Mouse (Mus musculus) erythroblast, embryonic 14.5 days (primary cell): Measurements from ENCODE around the gene Tspyl3. TPM values are rescaled to one million over a fixed set of nuclear protein-coding genes. Genes with fewer than 3 reads are reported as not detected.

Experiments used
- H3K27me3 ChIP-seq: 2 replicates; pipeline ENCODE4 v1.6.1; 2012; ENCODE audit warnings: inconsistent platforms; ENCODE audit not compliant: control insufficient read depth
- H3K36me3 ChIP-seq: 2 replicates; pipeline ENCODE4 v1.6.1; 2012; ENCODE audit warnings: mild to moderate bottlenecking, inconsistent platforms; ENCODE audit not compliant: control insufficient read depth
- H3K4me1 ChIP-seq: 2 replicates; pipeline ENCODE4 v1.6.1; 2012; ENCODE audit warnings: inconsistent platforms; ENCODE audit not compliant: control insufficient read depth
- H3K4me3 ChIP-seq: replicated peaks from 2 replicates; pipeline ENCODE3; 2012; ENCODE audit warnings: moderate library complexity, mild to moderate bottlenecking, inconsistent platforms
- H3K9me3 ChIP-seq: 2 replicates; pipeline ENCODE4 v1.6.1; 2012; ENCODE audit warnings: low read length, inconsistent platforms, mixed read lengths; ENCODE audit not compliant: control insufficient read depth
- GATA1 ChIP-seq: IDR thresholded peaks from 2 replicates; pipeline ENCODE4 v1.6.1; 2012; ENCODE audit warnings: low read length, inconsistent platforms, mixed read lengths
- TAL1 ChIP-seq: IDR thresholded peaks from 3 replicates; pipeline ENCODE4 v1.6.1; 2012; ENCODE audit warnings: low read length, inconsistent platforms, mixed read lengths
- polyA plus RNA-seq: library from polyadenylated mRNA; stranded (reverse); fragments of >175 nt; gene quantifications from 2 replicates; pipeline ENCODE4 v1.2.3, GENCODE M21; 2012

The Tspyl3 gene
- polyA plus RNA-seq, 1 experiment = 0.16 TPM

GRCm38 (mm10) chr2:153228523-153228922 lies 3.3 kb upstream of the Tspyl3 start:
- Histone ChIP-seq H3K4me3 (peak overlapping the region; percentile 29), H3K4me1 (peaks cover 88% of the 10 kb centered on the region), H3K9me3 (no peaks in the 10 kb centered on the region), H3K27me3 (no peaks in the 10 kb centered on the region), H3K36me3 (peaks cover 92% of the 10 kb centered on the region)
- TF ChIP-seq GATA1 (no peak), TAL1 (no peak)

GRCm38 (mm10) chr2:153227959-153228358 lies 2.7 kb upstream of the Tspyl3 start:
- Histone ChIP-seq H3K4me1 (peaks cover 93% of the 10 kb centered on the region), H3K4me3 (peak overlapping the region; percentile 29), H3K36me3 (peaks cover 89% of the 10 kb centered on the region), H3K9me3 (no peaks in the 10 kb centered on the region), H3K27me3 (no peaks in the 10 kb centered on the region)
- TF ChIP-seq TAL1 = peak; percentile 68
- TF ChIP-seq GATA1 = peak; percentile 64

- TF ChIP-seq GATA1 (no peak), TAL1 (no peak)
- Histone ChIP-seq H3K4me1 (peaks cover 98% of the 10 kb centered on the region), H3K9me3 (no peaks in the 10 kb centered on the region)
Measured at GRCm38 (mm10) chr2:153225595-153225953, 333 bp upstream of the Tspyl3 start.

DNA sequence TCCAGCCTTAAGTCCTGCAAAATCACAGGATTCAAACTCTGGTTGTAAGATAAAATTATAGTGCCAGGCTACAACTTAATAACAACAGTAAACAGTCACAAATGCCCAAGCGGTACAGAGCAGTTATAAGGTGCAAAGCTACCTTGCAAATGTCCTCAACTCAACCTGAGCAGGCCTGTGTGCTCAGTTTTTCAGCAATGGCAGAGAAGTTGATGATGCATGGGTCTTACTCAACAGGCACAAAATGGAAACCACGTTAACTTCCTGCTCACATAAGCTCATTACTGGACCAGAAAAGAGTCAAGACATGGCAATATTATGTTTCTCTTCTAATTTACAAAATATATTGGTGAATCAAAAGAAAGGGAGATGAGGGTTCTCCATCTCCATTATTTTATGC lies 2.7 kb downstream of the Tspyl3 start:
- no peaks in the 10 kb centered on the region for H3K9me3 ChIP-seq
- TF ChIP-seq GATA1 = no peak
- TF ChIP-seq TAL1 = no peak
- peaks cover 51% of the 10 kb centered on the region for H3K36me3 ChIP-seq
- H3K4me1 ChIP-seq = peaks cover 93% of the 10 kb centered on the region
- H3K27me3 ChIP-seq = no peaks in the 10 kb centered on the region
- H3K4me3 ChIP-seq = no peak overlapping the region

More at GRCm38 (mm10) chr2:153225595-153225953, 333 bp upstream of the Tspyl3 start:
- Histone ChIP-seq H3K36me3 (peaks cover 72% of the 10 kb centered on the region), H3K27me3 (no peaks in the 10 kb centered on the region), H3K4me3 (peak overlapping the region; percentile 63)

GRCm38 (mm10) chr2:153222130-153222529 lies 3.1 kb downstream of the Tspyl3 start:
- H3K27me3 ChIP-seq = no peaks in the 10 kb centered on the region
- peak overlapping the region; percentile 52 for H3K4me3 ChIP-seq
- peaks cover 88% of the 10 kb centered on the region for H3K4me1 ChIP-seq
- no peaks in the 10 kb centered on the region for H3K9me3 ChIP-seq
- peaks cover 46% of the 10 kb centered on the region for H3K36me3 ChIP-seq
- TF ChIP-seq GATA1 (no peak), TAL1 (no peak)

DNA sequence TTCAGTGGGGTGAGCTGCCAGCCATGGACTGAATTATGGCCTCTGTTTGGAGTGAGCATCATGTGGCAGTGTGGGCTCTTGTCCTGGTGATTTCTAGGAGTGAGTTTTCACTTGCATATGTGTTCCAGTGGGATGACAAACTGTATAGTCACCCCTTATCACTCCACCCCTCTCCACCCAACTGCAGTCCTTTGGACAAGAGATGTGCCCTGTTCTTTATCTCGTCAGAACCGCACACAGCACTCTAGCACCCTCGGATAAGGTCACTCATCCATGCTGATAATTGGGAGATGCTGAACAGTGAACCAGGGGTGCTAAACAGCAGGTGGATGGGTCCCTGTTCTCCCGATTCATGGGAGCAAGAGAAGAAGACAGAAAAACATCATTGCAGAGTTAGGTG lies 3.6 kb downstream of the Tspyl3 start:
- Histone ChIP-seq H3K4me1 (peaks cover 83% of the 10 kb centered on the region), H3K27me3 (no peaks in the 10 kb centered on the region), H3K9me3 (no peaks in the 10 kb centered on the region), H3K4me3 (peak overlapping the region; percentile 52), H3K36me3 (peaks cover 41% of the 10 kb centered on the region)
- TF ChIP-seq GATA1 = peak; percentile 87
- TF ChIP-seq TAL1 = peak; percentile 65

DNA sequence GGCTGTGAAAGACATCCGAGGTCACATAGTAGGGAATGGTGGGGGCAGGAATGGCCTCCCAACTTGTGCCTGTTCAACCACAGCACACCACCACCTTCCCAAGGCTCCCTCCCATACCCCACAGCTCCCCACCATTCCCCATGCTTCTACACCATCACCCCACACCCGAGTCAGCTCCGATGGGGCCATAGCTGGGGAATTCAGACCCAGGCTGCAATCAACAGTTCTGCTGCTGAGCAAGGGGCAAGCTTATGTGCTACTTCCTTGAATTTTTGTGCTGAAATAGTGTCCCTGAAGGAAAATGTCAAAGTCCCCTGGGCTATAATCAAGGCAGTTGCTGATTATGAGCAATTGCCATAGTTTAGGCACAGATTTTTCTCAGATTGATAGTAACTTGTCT lies 6.7 kb downstream of the Tspyl3 start:
- Histone ChIP-seq H3K4me3 (no peak overlapping the region), H3K9me3 (no peaks in the 10 kb centered on the region), H3K36me3 (peaks cover 17% of the 10 kb centered on the region), H3K27me3 (no peaks in the 10 kb centered on the region), H3K4me1 (peaks cover 72% of the 10 kb centered on the region)
- no peak for TF ChIP-seq GATA1
- TF ChIP-seq TAL1 = no peak

DNA sequence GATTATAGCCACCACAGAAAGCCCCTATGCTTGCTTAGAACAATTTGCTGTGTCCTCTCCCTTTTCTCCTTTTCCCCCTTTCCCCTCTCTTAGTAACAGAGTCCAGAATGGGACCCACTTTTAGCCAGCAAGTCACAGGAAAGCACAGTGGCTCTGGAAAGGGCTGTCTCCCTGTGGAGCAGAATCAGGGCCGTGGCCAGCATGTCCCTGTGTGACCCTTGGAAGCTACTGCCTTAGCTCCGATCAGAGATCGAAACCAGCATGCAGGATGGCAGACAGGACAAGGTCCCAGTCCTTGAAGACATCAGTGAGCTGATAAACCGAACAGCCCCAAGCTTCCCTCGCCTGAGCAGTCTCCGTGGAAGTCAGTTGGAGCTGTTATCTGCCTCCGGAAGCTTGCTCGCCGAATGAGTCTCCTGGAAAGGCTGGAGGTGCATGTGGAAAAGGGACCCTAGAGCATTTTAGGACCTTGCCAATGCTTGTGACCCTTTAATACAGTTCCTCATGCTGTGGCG lies 7.4 kb downstream of the Tspyl3 start:
- Histone ChIP-seq H3K36me3 (peaks cover 14% of the 10 kb centered on the region), H3K9me3 (no peaks in the 10 kb centered on the region), H3K4me1 (peaks cover 69% of the 10 kb centered on the region), H3K27me3 (no peaks in the 10 kb centered on the region), H3K4me3 (no peak overlapping the region)
- TF ChIP-seq GATA1 (no peak), TAL1 (no peak)

DNA sequence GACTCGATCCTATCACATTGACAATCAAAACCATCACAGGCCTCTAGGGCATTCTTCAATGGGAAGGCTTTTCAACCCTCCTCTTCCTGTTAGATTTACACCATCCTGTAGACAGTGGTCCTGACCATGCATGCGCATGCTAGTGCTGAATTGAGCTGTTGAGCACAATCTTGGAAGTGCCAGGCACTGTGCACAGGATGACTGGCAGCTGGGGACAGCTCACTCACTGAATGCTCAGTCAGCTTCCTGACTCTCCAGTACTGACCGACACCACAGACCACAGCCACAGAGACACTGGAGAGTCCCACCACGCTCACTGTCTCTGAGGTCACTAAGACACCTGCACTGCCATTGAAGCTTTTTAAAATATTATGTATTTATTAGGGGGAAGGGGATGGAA lies 9.8 kb downstream of the Tspyl3 start:
- no peak for TF ChIP-seq TAL1
- TF ChIP-seq GATA1 = no peak
- no peaks in the 10 kb centered on the region for H3K9me3 ChIP-seq
- H3K4me3 ChIP-seq = no peak overlapping the region
- H3K36me3 ChIP-seq = peaks cover 8% of the 10 kb centered on the region
- H3K27me3 ChIP-seq = no peaks in the 10 kb centered on the region
- H3K4me1 ChIP-seq = peaks cover 44% of the 10 kb centered on the region

DNA sequence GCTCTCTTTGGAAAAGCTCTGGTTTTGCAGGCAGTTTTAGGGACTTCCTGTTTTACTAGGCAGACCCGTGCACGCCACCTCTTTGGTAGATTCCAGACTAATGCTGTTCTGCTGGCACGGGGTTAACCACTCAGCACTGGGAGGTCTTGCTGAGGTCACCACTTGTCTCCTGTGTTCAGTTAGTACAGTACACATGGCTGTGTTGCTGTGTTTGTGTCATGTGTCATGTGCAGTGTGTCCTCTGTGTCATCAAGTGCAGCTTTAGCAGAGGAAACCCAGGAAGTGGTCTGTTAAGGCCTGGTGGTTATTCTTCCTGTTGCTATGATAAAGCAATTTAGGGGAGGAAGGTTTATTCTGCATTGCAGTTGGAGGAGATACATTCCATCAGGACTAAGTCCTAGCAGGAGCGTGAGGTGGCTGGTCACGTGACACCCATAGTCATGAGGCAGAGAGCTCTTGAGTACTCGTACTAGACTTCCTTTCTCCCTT lies 10.4 kb downstream of the Tspyl3 start:
- Histone ChIP-seq H3K9me3 (no peaks in the 10 kb centered on the region), H3K4me3 (no peak overlapping the region), H3K36me3 (peaks cover 9% of the 10 kb centered on the region), H3K4me1 (peaks cover 38% of the 10 kb centered on the region), H3K27me3 (no peaks in the 10 kb centered on the region)
- TF ChIP-seq GATA1 = no peak
- no peak for TF ChIP-seq TAL1
